Mouse (Mus musculus) ES-E14 (cell line): Measurements from ENCODE around the gene Acsl1. TPM values are rescaled to one million over a fixed set of nuclear protein-coding genes. Genes with fewer than 3 reads are reported as not detected.

Experiments used
- DNase-seq: peaks from one replicate; pipeline ENCODE4 v3.0.0-alpha.2; 2013; ENCODE audit warnings: low read depth, low spot score
- H3K27ac ChIP-seq: 2 replicates; pipeline ENCODE4 v1.5.1; 2012; ENCODE audit warnings: low read depth, mild to moderate bottlenecking, low read length, moderate library complexity, mixed read lengths; ENCODE audit not compliant: poor library complexity, insufficient read depth, severe bottlenecking
- H3K36me3 ChIP-seq: 2 replicates; pipeline ENCODE4 v1.6.1; 2012; ENCODE audit warnings: mild to moderate bottlenecking, low read length, moderate library complexity, mixed read lengths; ENCODE audit not compliant: control insufficient read depth, poor library complexity, insufficient read depth, severe bottlenecking
- H3K4me1 ChIP-seq, 2 experiments: fragments of 150-350 bp in 1 of 2; sonication (generic) in 1 of 2; 2 replicates each; pipeline ENCODE4 v1.6.1; 2012; ENCODE audit warnings: low read length in 2 of 2, mild to moderate bottlenecking in 1 of 2, mixed read lengths in 1 of 2; ENCODE audit not compliant: control insufficient read depth in 2 of 2, insufficient read depth in 2 of 2, poor library complexity in 1 of 2
- H3K4me3 ChIP-seq, 2 experiments: fragments of 150-350 bp in 1 of 2; sonication (generic) in 1 of 2; 2 replicates each; pipeline ENCODE4 v1.5.1; 2012; ENCODE audit warnings: low read length in 2 of 2, low read depth in 1 of 2, mild to moderate bottlenecking in 1 of 2, mixed read lengths in 1 of 2; ENCODE audit not compliant: insufficient read depth in 1 of 2, poor library complexity in 1 of 2, severe bottlenecking in 1 of 2
- H3K9ac ChIP-seq: 2 replicates; pipeline ENCODE4 v1.6.1; 2012; ENCODE audit warnings: low read depth, mild to moderate bottlenecking, low read length, mixed read lengths; ENCODE audit not compliant: poor library complexity, insufficient read depth, severe bottlenecking
- H3K9me3 ChIP-seq: fragments of 150-350 bp; sonication (generic); 2 replicates; pipeline ENCODE4 v1.6.1; 2012; ENCODE audit warnings: low read depth, mild to moderate bottlenecking, low read length; ENCODE audit not compliant: control insufficient read depth, insufficient read depth
- CHD2 ChIP-seq: IDR thresholded peaks from 2 replicates; pipeline ENCODE4 v1.6.1; 2014; ENCODE audit warnings: mild to moderate bottlenecking, low read depth, low read length, inconsistent platforms
- HCFC1 ChIP-seq: IDR thresholded peaks from 2 replicates; pipeline ENCODE4 v1.6.1; 2012; ENCODE audit warnings: low read length, inconsistent platforms, borderline replicate concordance; ENCODE audit not compliant: insufficient read depth
- MAFK ChIP-seq: IDR thresholded peaks from 2 replicates; pipeline ENCODE4 v1.6.1; 2014; ENCODE audit warnings: mild to moderate bottlenecking, low read depth, low read length, inconsistent platforms; ENCODE audit not compliant: insufficient read depth
- ZC3H11A ChIP-seq: IDR thresholded peaks from 2 replicates; pipeline ENCODE4 v1.6.1; 2012; ENCODE audit warnings: low read depth, mild to moderate bottlenecking, inconsistent platforms, low read length, borderline replicate concordance
- ZNF384 ChIP-seq: IDR thresholded peaks from 2 replicates; pipeline ENCODE4 v1.6.1; 2012; ENCODE audit warnings: low read depth, low read length, inconsistent platforms
- in situ Hi-C, 2 experiments: fragments of 600-800 bp; cut with MboI; formaldehyde crosslinking; loops; one replicate each; pipeline ENCODE4 v1.15.1; 2025; ENCODE audit warnings: low sequenced_read_pairs in 2 of 2, inconsistent platforms in 1 of 2; ENCODE audit not compliant: unreplicated experiment in 2 of 2
- total RNA-seq: library from RNA; depleted of rRNA; stranded (reverse); fragments of 300-350 nt; gene quantifications from 2 replicates; pipeline ENCODE4 v1.2.3, GENCODE M21; 2012

Gene Acsl1
- total RNA-seq, 1 experiment, result 17.4 TPM

DNA sequence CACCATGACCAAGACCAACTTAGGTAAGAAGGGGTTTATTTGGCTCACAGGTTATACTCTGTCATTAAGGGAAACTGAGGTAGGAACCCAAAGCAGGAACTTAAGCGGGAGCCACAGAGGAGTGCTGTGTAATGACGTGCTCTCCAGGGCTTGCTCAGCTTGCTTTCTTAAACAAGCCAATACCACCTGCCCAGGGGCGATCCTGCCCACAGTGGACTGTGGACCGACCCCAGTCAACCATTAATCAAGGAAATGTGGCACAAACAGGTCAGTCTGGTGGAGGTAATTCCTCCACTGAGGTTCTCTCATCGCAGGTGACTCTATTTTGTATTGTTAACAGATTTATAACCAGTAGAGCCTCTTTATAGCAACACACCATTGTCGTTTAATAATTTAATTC, 23.5 kb upstream of the Acsl1 start:
- in situ Hi-C loops, result no loop called here
- TF ChIP-seq CHD2 (no peak), MAFK (no peak), HCFC1 (no peak), ZC3H11A (no peak), ZNF384 (no peak)
- Histone ChIP-seq H3K9me3 (no peaks in the 10 kb centered on the region), H3K9ac (no peak overlapping the region), H3K4me1 (peaks cover 2 to 4% of the 10 kb centered on the region in 2 experiments; a peak in 1 of 4 replicates), H3K36me3 (no peaks in the 10 kb centered on the region), H3K27ac (no peak overlapping the region), H3K4me3 (no peak overlapping the region)
- no peak for DNase-seq

DNA sequence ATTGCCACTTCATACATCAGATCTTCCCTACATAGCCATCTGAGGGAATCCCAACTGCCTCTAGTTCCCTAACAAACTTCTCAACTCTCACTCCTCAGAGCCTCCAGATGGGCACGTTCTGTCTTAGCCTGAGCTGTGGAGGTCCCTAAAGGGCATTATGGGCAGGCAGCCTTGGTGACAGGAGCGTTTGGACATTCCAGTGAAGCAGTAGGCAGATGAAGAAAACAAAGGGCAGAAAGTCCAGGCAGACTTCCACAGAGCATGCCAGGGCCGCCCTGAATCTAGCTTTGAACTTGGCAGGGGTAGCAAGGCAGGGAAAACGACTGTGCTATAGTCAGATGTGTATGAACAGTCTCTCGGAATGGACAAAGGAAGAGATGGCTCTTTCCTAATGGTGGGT, 22.2 kb upstream of the Acsl1 start:
- DNase-seq, result no peak
- in situ Hi-C loops, result no loop called here
- no peak overlapping the region for H3K27ac ChIP-seq
- H3K36me3 ChIP-seq, result no peaks in the 10 kb centered on the region
- TF ChIP-seq CHD2 (no peak), ZNF384 (no peak), ZC3H11A (no peak), HCFC1 (no peak)
- no peak overlapping the region for H3K4me3 ChIP-seq
- H3K9me3 ChIP-seq, result no peaks in the 10 kb centered on the region
- H3K9ac ChIP-seq, result no peak overlapping the region
- H3K4me1 ChIP-seq, result peaks cover 2 to 4% of the 10 kb centered on the region in 2 experiments; a peak in 1 of 4 replicates

- no peaks in the 10 kb centered on the region for H3K9me3 ChIP-seq
- in situ Hi-C loops, result no loop called here
- no peak for DNase-seq
- no peak for TF ChIP-seq ZNF384
- TF ChIP-seq CHD2, result no peak
- TF ChIP-seq MAFK, result no peak
- no peak for TF ChIP-seq HCFC1
- TF ChIP-seq ZC3H11A, result no peak
- H3K4me3 ChIP-seq, result no peak overlapping the region
- peaks cover 2 to 4% of the 10 kb centered on the region in 2 experiments; a peak in 1 of 4 replicates for H3K4me1 ChIP-seq
- no peak overlapping the region for H3K27ac ChIP-seq
- H3K9ac ChIP-seq, result no peak overlapping the region
- H3K36me3 ChIP-seq, result no peaks in the 10 kb centered on the region
Observed at GRCm38 (mm10) chr8:46449063-46449462, 21.8 kb upstream of the Acsl1 start.

- Histone ChIP-seq H3K27ac (no peak overlapping the region), H3K4me1 (peaks cover 2 to 4% of the 10 kb centered on the region in 2 experiments; a peak in 1 of 4 replicates), H3K36me3 (no peaks in the 10 kb centered on the region), H3K4me3 (no peak overlapping the region), H3K9ac (no peak overlapping the region), H3K9me3 (0 out of 2 replicates have a peak, but pooled peaks cover 2% of the 10 kb centered on the region)
- DNase-seq, result no peak
- in situ Hi-C loops, result no loop called here
- TF ChIP-seq HCFC1 (no peak), CHD2 (no peak), MAFK (no peak), ZC3H11A (no peak), ZNF384 (no peak)
Observed at GRCm38 (mm10) chr8:46449723-46450251, 21.1 kb upstream of the Acsl1 start.

DNA sequence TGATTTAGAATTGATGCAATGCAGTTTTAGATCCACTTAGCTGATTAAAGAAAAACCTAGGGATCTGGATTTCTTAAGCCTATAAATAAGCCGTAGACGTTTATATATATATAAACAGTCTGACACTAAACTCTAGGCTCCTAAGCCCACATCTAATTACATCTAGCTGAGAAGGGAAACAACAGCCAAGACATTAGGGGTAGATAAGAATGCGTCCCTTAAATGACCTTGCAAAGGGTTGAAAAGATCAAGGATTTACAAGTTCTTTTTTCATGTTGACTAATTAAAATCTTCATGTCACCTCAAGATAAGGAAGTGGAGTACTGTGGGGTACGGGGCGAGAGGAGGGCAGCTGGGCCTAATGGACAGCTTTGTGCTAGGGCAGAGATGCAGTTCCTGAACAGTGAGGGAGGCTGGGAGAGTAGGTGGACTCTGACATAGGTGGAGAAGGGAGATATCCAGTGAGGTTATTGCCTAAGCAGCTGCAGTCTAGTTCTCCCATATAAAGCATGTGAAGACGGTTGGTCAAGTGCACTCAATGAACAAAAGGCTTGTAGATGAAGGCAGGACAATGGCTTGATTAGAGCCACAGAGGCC, 12.5 kb upstream of the Acsl1 start:
- TF ChIP-seq MAFK, result no peak
- no peak for TF ChIP-seq HCFC1
- no peak for TF ChIP-seq ZC3H11A
- TF ChIP-seq ZNF384, result no peak
- TF ChIP-seq CHD2, result no peak
- no peak for DNase-seq
- Histone ChIP-seq H3K4me1 (no peaks in the 10 kb centered on the region), H3K27ac (no peak overlapping the region), H3K9ac (no peak overlapping the region), H3K36me3 (no peaks in the 10 kb centered on the region), H3K4me3 (no peak overlapping the region), H3K9me3 (0 out of 2 replicates have a peak, but pooled peaks cover 2% of the 10 kb centered on the region)
- in situ Hi-C loops, result no loop called here
